Mouse (Mus musculus): Measurements from ENCODE around the gene Ifitm10.
"Not testable (repeated sequence)": the region's sequence is repeated elsewhere in the genome, so short reads cannot be mapped to it uniquely, and the experiment has no call there.

The Ifitm10 gene

GRCm38 (mm10) chr7:142373641-142374412 lies at the start of gene Ifitm10:
TSS of gene Ifitm10 (minus strand) at chr7:142373753.
- no peak for DNase-seq (ENCODE audit: low spot score)

- DNase-seq (ENCODE audit: low spot score): no peak
These were observed 48.3 kb upstream of the Ifitm10 start for GRCm38 (mm10) chr7:142421826-142422225.

- DNase-seq (ENCODE audit: low spot score): no peak
These were observed 46.3 kb upstream of the Ifitm10 start for GRCm38 (mm10) chr7:142419887-142420286.

- no peak for DNase-seq (ENCODE audit: low spot score)
These were observed 45.1 kb upstream of the Ifitm10 start for GRCm38 (mm10) chr7:142418679-142419078.

GRCm38 (mm10) chr7:142418027-142418426 lies 44.5 kb upstream of the Ifitm10 start:
- DNase-seq (ENCODE audit: low spot score): no peak

GRCm38 (mm10) chr7:142416225-142416624 lies 42.7 kb upstream of the Ifitm10 start:
- no peak for DNase-seq (ENCODE audit: low spot score)

- no peak for DNase-seq (ENCODE audit: low spot score)
These were observed 41.8 kb upstream of the Ifitm10 start for GRCm38 (mm10) chr7:142415314-142415713.

GRCm38 (mm10) chr7:142413285-142413684 lies 39.7 kb upstream of the Ifitm10 start:
- no peak for DNase-seq (ENCODE audit: low spot score)

GRCm38 (mm10) chr7:142409603-142410002 lies 36.0 kb upstream of the Ifitm10 start:
- no peak for DNase-seq (ENCODE audit: low spot score)

- no peak for DNase-seq (ENCODE audit: low spot score)
These were observed 35.1 kb upstream of the Ifitm10 start for GRCm38 (mm10) chr7:142408686-142409085.

GRCm38 (mm10) chr7:142407935-142408334 lies 34.4 kb upstream of the Ifitm10 start:
- DNase-seq (ENCODE audit: low spot score): no peak

- DNase-seq (ENCODE audit: low spot score): not testable (repeated sequence)
These were observed 31.6 kb upstream of the Ifitm10 start for GRCm38 (mm10) chr7:142405134-142405533.

GRCm38 (mm10) chr7:142403591-142403990 lies 30.0 kb upstream of the Ifitm10 start:
- no peak for DNase-seq (ENCODE audit: low spot score)

GRCm38 (mm10) chr7:142400750-142401142 lies 27.2 kb upstream of the Ifitm10 start:
- peak; percentile 69 for DNase-seq (ENCODE audit: low spot score)

- DNase-seq (ENCODE audit: low spot score): no peak
These were observed 26.7 kb upstream of the Ifitm10 start for GRCm38 (mm10) chr7:142400112-142400749.

GRCm38 (mm10) chr7:142399250-142399649 lies 25.7 kb upstream of the Ifitm10 start:
- DNase-seq (ENCODE audit: low spot score): no peak

GRCm38 (mm10) chr7:142398052-142398451 lies 24.5 kb upstream of the Ifitm10 start:
- DNase-seq (ENCODE audit: low spot score): no peak

GRCm38 (mm10) chr7:142396611-142397010 lies 23.1 kb upstream of the Ifitm10 start:
- no peak for DNase-seq (ENCODE audit: low spot score)

GRCm38 (mm10) chr7:142395472-142395871 lies 21.9 kb upstream of the Ifitm10 start:
- DNase-seq (ENCODE audit: low spot score): no peak

- no peak for DNase-seq (ENCODE audit: low spot score)
These were observed 21.0 kb upstream of the Ifitm10 start for GRCm38 (mm10) chr7:142394261-142395190.

GRCm38 (mm10) chr7:142393191-142393590 lies 19.6 kb upstream of the Ifitm10 start:
- no peak for DNase-seq (ENCODE audit: low spot score)

GRCm38 (mm10) chr7:142391609-142392008 lies 18.1 kb upstream of the Ifitm10 start:
- DNase-seq (ENCODE audit: low spot score): no peak

Measured in retina, embryonic 14.5 days (tissue).